Mouse (Mus musculus) liver, embryonic 14.5 days (tissue): ENCODE measurements around the gene Tdp2.

Experiments
- CTCF ChIP-seq: IDR thresholded peaks from 2 replicates; pipeline ENCODE4 v1.5.1; 2016; ENCODE audit warnings: antibody characterized with exemption, low read depth, control low read depth
- EP300 ChIP-seq: IDR thresholded peaks from 2 replicates; pipeline ENCODE4 v1.6.1; 2016; ENCODE audit warnings: antibody characterized with exemption, low read depth

- no peak for TF ChIP-seq CTCF
- no peak for TF ChIP-seq EP300
Measured at GRCm38 (mm10) chr13:24799378-24799777, 32.1 kb upstream of the Tdp2 start.
